In genomic region chr8:87656484-87657230, GRCm38 (mm10) we compare ENCODE assay signal across 8 mouse cellular contexts.
DNase-seq lines count a peak whose midpoint lies in the region; ATAC-seq and TF ChIP-seq lines count a peak whose summit lies in the region.

No protein-coding gene starts in this region.

- peak; percentile 49 for TF ChIP-seq CTCF in midbrain, postnatal 0 days (IDR thresholded peaks at IDR 0.05)
- 0 out of 2 replicates have a peak, but pooled peaks have one; percentile 6 for TF ChIP-seq CTCF in stomach, postnatal 0 days (IDR thresholded peaks at IDR 0.05; ENCODE audit: low read depth)

- peak overlapping the region; percentile 41 for H3K4me3 ChIP-seq in erythroblast, embryonic 14.5 days (replicated peaks)
- H3K4me3 ChIP-seq in midbrain, postnatal 0 days (ENCODE audit: low read depth, low read length): peak overlapping the region; percentile 38
- peak overlapping the region; percentile 40 for H3K4me3 ChIP-seq in stomach, postnatal 0 days (ENCODE audit: low read depth, low read length)

- H3K4me2 ChIP-seq in midbrain, postnatal 0 days (ENCODE audit: low read depth, low read length, poor library complexity, severe bottlenecking): peak overlapping the region; percentile 75
- peak overlapping the region; percentile 74 for H3K4me2 ChIP-seq in stomach, postnatal 0 days (replicated peaks; ENCODE audit: low read depth)

- peaks cover 32% of the 10 kb centered on the region for H3K27me3 ChIP-seq in erythroblast, embryonic 14.5 days (ENCODE audit: control insufficient read depth)
- 0 out of 2 replicates have a peak, but pooled peaks cover 3% of the 10 kb centered on the region for H3K27me3 ChIP-seq in midbrain, postnatal 0 days (ENCODE audit: insufficient read depth, low read length)
- H3K27me3 ChIP-seq in stomach, postnatal 0 days (ENCODE audit: control insufficient read depth, insufficient read depth, low read length): no peaks in the 10 kb centered on the region; the same call in 1 of the 2 replicates

- peaks cover 8% of the 10 kb centered on the region for H3K4me1 ChIP-seq in erythroblast, embryonic 14.5 days (ENCODE audit: control insufficient read depth)
- peaks cover 9% of the 10 kb centered on the region; the same call in 1 of the 2 replicates for H3K4me1 ChIP-seq in midbrain, postnatal 0 days (ENCODE audit: insufficient read depth, low read length)
- no peaks in the 10 kb centered on the region for H3K4me1 ChIP-seq in stomach, postnatal 0 days (replicated peaks; ENCODE audit: control insufficient read depth, insufficient read depth)

- no peaks in the 10 kb centered on the region for H3K36me3 ChIP-seq in erythroblast, embryonic 14.5 days (ENCODE audit: control insufficient read depth)
- no peaks in the 10 kb centered on the region for H3K36me3 ChIP-seq in midbrain, postnatal 0 days (ENCODE audit: insufficient read depth, low read length)
- H3K36me3 ChIP-seq in stomach, postnatal 0 days (ENCODE audit: control insufficient read depth, insufficient read depth, low read length): no peaks in the 10 kb centered on the region

- DNase-seq in cerebellum, postnatal 25 days: peak; percentile 68 to 82
- DNase-seq in gastrocnemius, postnatal 25 days: peak; percentile 79
- peak; percentile 35 for DNase-seq in induced T-regulatory cell, adult 2 months (ENCODE audit: low read depth)
- DNase-seq in liver: peak; percentile 79
- peak; percentile 81 for DNase-seq in midbrain, postnatal 0 days (ENCODE audit: low spot score)
- peak; percentile 75 for DNase-seq in stomach, postnatal 0 days (ENCODE audit: low spot score)

- H3K9me3 ChIP-seq in erythroblast, embryonic 14.5 days (ENCODE audit: control insufficient read depth, low read length): no peaks in the 10 kb centered on the region
- H3K9me3 ChIP-seq in midbrain, postnatal 0 days (ENCODE audit: low read length): no peaks in the 10 kb centered on the region
- H3K9me3 ChIP-seq in stomach, postnatal 0 days (ENCODE audit: control insufficient read depth, low read length): no peaks in the 10 kb centered on the region

- no peak for ATAC-seq in erythroblast, adult 5-6 weeks (replicated peaks; ENCODE audit: low FRiP score, poor library complexity, severe bottlenecking)
- ATAC-seq in midbrain, postnatal 0 days (ENCODE audit: low FRiP score): peak; percentile 79
- ATAC-seq in stomach, postnatal 0 days (ENCODE audit: low FRiP score, low TSS enrichment): peak; percentile 88

- TF ChIP-seq EP300 in stomach, postnatal 0 days (optimal IDR thresholded peaks at IDR 0.05): no peak

- 0 out of 2 replicates have a peak overlapping the region, but pooled peaks have one; percentile 24 for H3K9ac ChIP-seq in midbrain, postnatal 0 days (replicated peaks; ENCODE audit: low read length, poor library complexity, severe bottlenecking)
- H3K9ac ChIP-seq in stomach, postnatal 0 days (ENCODE audit: low read length): no peak overlapping the region

- no peak overlapping the region for H3K27ac ChIP-seq in midbrain, postnatal 0 days (ENCODE audit: low read depth, low read length)
- H3K27ac ChIP-seq in stomach, postnatal 0 days (replicated peaks): no peak overlapping the region

- 10% methylated on average over 35 of the region's 35 CpGs for WGBS in midbrain, postnatal 0 days
- WGBS in stomach, postnatal 0 days: 11% methylated on average over 35 of the region's 35 CpGs
